Mouse (Mus musculus) brain, embryonic 14.5 days (tissue): ENCODE measurements around the gene Trim80. TPM values are rescaled to one million over a fixed set of nuclear protein-coding genes. Genes with fewer than 3 reads are reported as not detected.
A peak's percentile ranks its signal among the peaks of the same experiment; 100 is the strongest.
"Not testable (repeated sequence)": the region's sequence is repeated elsewhere in the genome, so short reads cannot be mapped to it uniquely, and the experiment has no call there.

Experiments used
- DNase-seq: peaks from one replicate; pipeline ENCODE4 v3.0.0-alpha.2; 2011; ENCODE audit warnings: low read depth
- CTCF ChIP-seq: fragments of 200-500 bp; IDR thresholded peaks from 2 replicates; pipeline ENCODE4 v1.5.1; 2012; ENCODE audit warnings: inconsistent platforms, mild to moderate bottlenecking, moderate library complexity, borderline replicate concordance; ENCODE audit not compliant: insufficient read depth, insufficient read length; ENCODE audit errors: extremely low read depth
- POLR2A ChIP-seq: fragments of 200-500 bp; IDR thresholded peaks from 2 replicates; pipeline ENCODE4 v1.6.1; 2012; ENCODE audit warnings: mild to moderate bottlenecking, inconsistent platforms, borderline replicate concordance; ENCODE audit not compliant: poor library complexity, insufficient read depth, insufficient read length, severe bottlenecking; ENCODE audit errors: extremely low read depth
- polyA plus RNA-seq: library from polyadenylated mRNA; depleted of rRNA; stranded (reverse); fragments of >200 nt; gene quantifications from 2 replicates; pipeline ENCODE4 v1.2.3, GENCODE M21; 2012; rRNA removed

Trim80 gene
- polyA plus RNA-seq, 1 experiment = 0.12 TPM

DNA sequence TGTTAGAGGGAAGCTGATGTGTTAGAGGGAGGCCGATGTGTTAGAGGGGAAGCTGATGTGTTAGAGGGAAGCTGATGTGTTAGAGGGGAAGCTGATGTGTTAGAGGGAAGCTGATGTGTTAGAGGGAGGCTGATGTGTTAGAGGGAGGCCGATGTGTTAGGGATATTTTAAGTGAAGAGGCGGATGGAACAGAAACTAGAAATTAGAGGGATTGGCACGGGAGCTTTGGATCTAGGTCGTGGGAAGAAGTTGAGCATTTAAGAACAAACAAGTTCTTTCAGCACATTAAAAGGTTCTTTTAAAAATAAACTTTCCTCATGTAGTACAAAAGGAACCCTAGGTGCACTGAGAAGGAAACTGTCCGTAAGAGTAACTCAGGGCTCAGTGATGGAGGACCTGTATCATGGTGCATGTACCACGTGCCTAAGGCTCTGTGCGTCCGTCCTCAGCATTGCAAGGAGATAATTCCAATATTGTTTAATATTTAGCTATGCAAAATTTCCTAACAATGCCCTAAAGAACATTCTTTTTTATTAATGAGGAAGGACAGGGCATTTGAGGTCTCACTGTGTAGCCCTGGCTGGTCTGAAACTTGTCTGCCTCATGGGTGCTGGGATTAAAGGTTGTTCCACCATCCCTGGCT, 38.1 kb downstream of the Trim80 start:
- TF ChIP-seq CTCF (no peak), POLR2A (no peak)
- DNase-seq = no peak

DNA sequence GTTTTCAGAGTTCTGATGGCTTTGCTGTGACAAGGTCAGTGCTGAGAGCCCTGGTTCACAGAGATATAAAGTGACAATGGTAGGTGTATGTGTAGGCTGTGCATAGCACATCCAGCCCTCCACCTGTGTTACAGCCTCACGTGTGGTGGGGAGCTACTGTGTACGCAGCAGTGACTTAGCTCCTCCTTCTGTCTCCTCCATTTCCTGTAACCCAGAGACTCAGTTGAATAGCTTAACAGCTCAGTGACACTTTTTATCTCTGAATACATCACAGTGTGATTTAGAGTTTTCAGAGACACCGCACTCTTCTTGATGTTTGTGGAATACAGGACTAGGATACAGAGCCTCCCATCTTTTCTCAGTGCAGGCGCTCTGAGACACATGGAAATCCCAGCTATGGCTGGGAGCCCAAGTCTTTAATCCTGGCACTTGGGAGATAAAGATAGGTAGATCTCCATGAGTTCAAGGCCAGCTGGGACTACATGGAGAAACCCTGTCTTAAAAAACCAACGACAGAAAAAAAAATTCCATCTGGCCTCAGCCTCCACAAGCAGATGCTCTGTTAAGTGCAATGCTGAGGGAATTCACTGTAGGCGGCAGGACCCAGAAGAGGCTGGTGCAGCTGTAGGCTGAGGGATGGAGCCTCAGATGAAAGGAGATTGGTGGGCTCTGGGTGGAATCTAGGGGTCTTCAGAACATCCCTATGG, 41.4 kb downstream of the Trim80 start:
- TF ChIP-seq CTCF = no peak
- no peak for TF ChIP-seq POLR2A
- no peak for DNase-seq

DNA sequence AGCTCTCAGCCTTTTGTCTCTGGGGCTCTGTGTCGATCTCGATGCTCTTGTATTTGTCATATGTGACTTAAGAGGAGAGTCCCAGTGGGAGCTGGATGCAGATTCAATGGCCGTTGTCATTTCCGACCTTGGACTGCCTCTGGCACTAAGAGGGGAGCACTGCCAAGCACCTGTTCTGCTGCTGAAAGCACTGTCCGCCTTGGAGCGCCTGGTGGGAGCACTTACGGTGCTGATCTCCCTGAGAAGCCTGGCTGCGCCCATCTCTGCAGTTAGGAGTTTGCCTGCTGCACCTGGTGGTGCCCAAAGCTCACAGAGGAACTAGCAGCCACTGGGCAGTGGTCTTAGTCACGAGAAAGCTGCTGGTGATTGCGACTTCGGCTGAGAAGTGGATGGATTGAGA, 42.9 kb downstream of the Trim80 start:
- no peak for DNase-seq
- TF ChIP-seq CTCF (no peak), POLR2A (no peak)

DNA sequence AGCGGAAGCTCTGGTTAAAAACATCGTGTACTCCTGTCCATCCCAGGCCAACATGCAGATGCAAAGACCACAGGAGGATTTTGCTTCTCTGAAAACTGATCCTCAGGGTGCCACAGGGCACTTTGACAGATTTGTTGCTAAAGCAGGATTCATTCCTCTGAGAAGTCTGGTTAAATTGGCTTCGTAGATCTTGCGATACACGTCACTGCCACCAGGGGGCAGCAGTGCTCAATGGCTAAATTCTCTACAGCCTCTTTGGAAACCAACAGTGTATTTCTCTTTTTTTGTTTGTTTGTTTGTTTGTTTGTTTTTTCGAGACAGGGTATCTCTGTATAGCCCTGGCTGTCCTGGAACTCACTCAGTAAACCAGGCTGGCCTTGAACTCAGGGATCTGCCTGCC, 43.4 kb downstream of the Trim80 start:
- peak; percentile 85 for DNase-seq
- TF ChIP-seq CTCF = peak; percentile 88
- TF ChIP-seq POLR2A = no peak

DNA sequence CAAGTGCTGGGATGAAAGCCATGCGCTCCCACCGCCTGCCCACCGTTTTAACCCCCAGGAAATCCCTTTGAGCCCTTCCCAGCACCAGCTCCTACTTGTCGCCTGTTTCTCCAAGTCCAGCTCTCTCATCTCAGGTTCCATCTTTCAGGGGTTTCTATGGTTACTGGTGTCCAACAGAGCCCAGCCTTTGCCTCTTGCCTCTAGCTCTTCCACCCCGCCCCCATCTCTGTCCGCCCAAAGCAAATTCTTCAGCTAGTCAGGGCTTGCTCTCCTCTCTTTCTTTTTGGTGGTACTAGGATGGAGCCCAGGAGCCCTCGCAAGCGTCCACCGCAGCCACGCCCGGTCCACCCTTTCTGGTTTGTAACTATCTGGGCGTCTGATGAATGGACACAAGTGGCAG, 44.8 kb downstream of the Trim80 start:
- TF ChIP-seq CTCF = no peak
- TF ChIP-seq POLR2A = no peak
- DNase-seq = peak; percentile 68

DNA sequence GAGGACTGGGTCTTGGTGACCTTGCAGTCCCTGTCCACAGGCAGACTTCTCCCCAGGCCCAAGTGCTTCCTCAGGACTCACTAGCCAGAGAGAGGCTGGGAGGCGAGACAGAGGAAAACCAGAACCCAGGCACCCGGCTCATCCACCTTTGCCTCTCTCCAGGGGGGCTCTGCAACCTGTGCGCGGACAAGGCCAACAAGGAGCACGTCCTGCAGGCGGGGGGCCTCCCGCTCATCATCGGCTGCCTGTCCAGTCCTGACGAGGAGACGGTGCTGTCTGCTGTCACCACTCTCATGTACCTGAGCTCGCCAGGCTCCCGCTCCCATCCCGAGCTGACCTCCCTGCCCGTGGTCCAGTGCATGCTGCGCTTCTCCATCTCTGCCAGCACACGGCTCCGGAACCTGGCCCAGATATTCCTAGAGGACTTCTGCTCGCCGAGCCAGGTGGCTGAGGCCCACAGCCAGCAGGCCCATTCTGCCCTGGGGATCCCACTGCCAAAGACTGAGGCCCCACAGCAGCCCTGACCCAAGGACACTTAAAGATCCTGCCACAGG, 48.3 kb downstream of the Trim80 start:
- TF ChIP-seq POLR2A = no peak
- TF ChIP-seq CTCF = no peak
- DNase-seq = no peak

DNA sequence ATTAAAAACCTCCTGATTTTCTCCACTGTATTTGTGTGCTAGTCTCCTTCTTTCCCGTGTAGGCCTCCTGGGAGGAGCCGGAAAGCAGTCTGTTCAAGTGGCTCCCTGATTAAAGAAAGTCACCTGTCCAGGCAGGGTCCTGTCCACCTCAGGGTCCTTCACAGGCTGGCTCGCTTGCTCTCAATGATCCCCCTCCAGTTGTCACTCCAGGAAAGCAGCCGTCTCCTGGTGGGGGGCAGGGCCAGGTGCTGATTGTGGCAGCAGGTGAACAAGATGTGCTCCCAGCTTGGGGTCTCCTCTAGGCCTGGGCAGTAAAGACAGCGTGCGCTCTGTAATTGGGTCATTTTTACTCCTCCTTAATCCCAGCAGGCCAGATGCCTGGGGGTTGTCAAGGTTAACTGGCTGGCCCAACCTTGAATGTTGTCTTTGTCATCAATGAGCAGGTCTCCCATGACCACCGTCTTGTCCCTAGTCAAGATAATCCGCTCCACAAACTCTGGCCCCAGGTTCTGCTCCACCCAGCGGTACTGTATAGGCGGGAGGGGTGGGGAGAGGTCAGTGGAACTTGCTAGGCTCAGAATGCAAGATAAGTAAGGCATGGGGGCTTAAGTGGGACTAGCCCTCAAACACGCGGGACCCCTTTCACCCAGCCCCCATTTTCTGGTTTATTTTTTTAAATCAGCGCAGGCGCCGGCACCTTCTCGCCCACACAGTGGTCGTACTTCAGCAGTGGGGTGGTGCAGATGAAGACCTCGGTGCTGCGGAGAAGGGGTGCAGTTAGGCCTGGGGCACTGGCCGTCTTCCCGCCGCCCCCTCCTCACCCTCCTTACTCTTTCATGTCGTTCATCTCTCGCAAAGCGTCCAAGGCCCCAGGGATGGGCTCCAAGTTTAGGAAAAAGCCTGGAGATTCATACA, 50.4 kb downstream of the Trim80 start:
- TF ChIP-seq CTCF (no peak), POLR2A (no peak)
- DNase-seq = no peak

DNA sequence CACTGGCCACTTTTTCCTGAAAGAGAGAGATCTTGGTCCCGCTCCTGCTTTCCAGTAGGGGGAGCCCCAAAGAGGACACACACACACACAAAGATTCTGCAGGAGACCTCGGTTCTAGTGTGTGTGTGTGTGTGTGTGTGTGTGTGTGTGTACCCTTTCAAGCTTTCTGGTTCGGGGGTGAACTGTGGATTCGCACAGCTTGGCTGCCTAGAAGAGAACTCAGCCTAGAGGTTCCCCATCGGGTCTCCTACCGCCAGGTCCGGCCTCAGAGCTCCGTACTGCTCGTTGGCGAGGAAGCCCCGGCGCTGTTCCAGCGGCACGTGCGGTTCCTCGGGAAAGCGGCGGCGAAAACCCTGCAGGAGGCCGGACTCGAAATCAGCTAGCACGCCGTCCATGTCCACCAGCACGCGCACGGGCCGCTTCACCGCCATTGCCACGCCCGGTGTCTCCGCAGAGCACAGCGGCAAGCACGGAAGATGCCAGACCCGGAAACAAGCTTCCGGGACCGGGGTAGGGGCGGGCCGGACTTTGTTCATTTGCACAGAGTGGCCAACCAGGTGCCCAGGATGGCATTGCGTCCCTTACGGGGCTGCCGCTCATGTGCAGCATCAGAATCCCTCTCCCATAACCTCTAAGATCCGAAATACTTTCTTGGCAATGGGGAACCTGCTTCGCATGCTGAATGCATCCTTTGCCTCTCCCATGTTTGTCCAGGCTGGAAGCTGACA, 51.2 kb downstream of the Trim80 start, which contains the start of gene Nt5c:
Gene Nt5c (minus strand): TSS at position 507 of the 728 bp plus-strand sequence.
- TF ChIP-seq POLR2A (peak; percentile 26; the same call in 1 of the 2 replicates), CTCF (peak; percentile 71)
- peak; percentile 91 for DNase-seq

DNA sequence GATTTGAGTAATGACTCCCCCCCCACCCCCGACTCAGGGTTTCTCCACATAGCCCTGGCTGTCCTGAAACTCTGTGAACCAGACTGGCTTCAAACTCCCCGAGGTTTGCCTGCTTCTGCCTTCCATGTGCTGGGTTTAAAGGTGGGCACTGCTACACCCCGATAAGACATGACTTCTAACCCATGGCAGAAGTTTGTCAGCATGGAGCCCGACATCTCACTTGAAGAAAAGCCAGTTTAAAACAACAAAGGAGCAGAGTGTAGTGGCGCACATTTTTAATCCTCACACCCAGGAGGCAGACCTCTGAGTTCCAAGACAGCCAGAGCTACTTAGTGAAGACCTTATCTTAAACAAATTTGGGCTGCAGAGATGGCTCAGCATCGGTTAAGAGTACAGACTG, 52.0 kb downstream of the Trim80 start:
- TF ChIP-seq CTCF (no peak), POLR2A (no peak)
- DNase-seq = no peak

DNA sequence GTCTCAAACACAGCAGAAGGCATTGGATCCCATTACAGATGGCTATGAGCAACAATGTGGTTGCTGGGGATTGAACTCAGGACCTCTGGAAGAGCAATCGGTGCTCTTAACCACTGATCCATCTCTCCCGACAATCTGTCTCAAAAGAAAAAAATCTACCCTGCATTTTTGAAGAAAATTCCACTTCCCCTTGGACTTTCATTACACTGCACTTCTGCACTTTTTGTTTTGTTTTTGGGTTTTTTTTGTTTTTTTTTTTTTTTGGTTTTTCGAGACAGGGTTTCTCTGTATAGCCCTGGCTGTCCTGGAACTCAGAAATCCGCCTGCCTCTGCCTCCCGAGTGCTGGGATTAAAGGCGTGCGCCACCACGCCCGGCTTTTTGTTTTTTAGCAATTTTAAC, 56.2 kb downstream of the Trim80 start:
- DNase-seq = not testable (repeated sequence)

Other genes starting within 250 kb of the Trim80 start
- gene Grin2c, start 173.3 kb upstream of the Trim80 start, polyA plus RNA-seq = 0.89 and 1.2 TPM in 2 replicates
- 26.1 and 32.4 TPM in 2 replicates for gene Fdxr, start 163.5 kb upstream of the Trim80 start, polyA plus RNA-seq
- 1.6 and 2.4 TPM in 2 replicates for gene Fads6, start 142.9 kb upstream of the Trim80 start, polyA plus RNA-seq
- 0.13 and 0.15 TPM in 2 replicates for gene Otop2, start 133.4 kb upstream of the Trim80 start, polyA plus RNA-seq
- gene Ush1g, start 118.5 kb upstream of the Trim80 start, polyA plus RNA-seq = 0.04 and 0.11 TPM in 2 replicates
- 0.29 and 0.64 TPM in 2 replicates for gene Otop3, start 105.8 kb upstream of the Trim80 start, polyA plus RNA-seq
- 61.7 and 64.8 TPM in 2 replicates for gene Hid1, start 72.8 kb upstream of the Trim80 start, polyA plus RNA-seq
- gene Cdr2l, start 58.6 kb upstream of the Trim80 start, polyA plus RNA-seq = 39.1 and 50.8 TPM in 2 replicates
- 115 and 126 TPM in 2 replicates for gene Mrpl58, start 36.8 kb upstream of the Trim80 start, polyA plus RNA-seq
- gene Atp5h, start 20.6 kb upstream of the Trim80 start, polyA plus RNA-seq = 399 and 402 TPM in 2 replicates
- gene Kctd2, start 20.4 kb upstream of the Trim80 start, polyA plus RNA-seq = 45.9 and 46.8 TPM in 2 replicates
- gene Slc16a5, start 21.9 kb downstream of the Trim80 start, polyA plus RNA-seq = not detected in 2 replicates
- gene Armc7, start 35.1 kb downstream of the Trim80 start, polyA plus RNA-seq = 12.4 and 15.1 TPM in 2 replicates
- gene Nt5c, start 51.3 kb downstream of the Trim80 start, polyA plus RNA-seq = 67.9 and 84.3 TPM in 2 replicates
- gene Jpt1, start 73.8 kb downstream of the Trim80 start, polyA plus RNA-seq = 1,229 and 1,645 TPM in 2 replicates
- gene Sumo2, start 95.7 kb downstream of the Trim80 start, polyA plus RNA-seq = 702 and 773 TPM in 2 replicates
- 105 and 168 TPM in 2 replicates for gene Nup85, start 123.9 kb downstream of the Trim80 start, polyA plus RNA-seq
- gene Mrps7, start 163.4 kb downstream of the Trim80 start, polyA plus RNA-seq = 35.5 and 36.7 TPM in 2 replicates
- gene Gga3, start 163.5 kb downstream of the Trim80 start, polyA plus RNA-seq = 43.3 and 57.1 TPM in 2 replicates
- 18.0 and 19.2 TPM in 2 replicates for gene Mif4gd, start 172.4 kb downstream of the Trim80 start, polyA plus RNA-seq
- gene Slc25a19, start 187.8 kb downstream of the Trim80 start, polyA plus RNA-seq = 55.1 and 71.1 TPM in 2 replicates